Mouse (Mus musculus): ENCODE measurements around the gene Faap24. TPM values are rescaled to one million over a fixed set of nuclear protein-coding genes. Genes with fewer than 3 reads are reported as not detected.

Faap24 gene
- polyA plus RNA-seq, 1 experiment from 2014 or later = 26.2 TPM

- Histone ChIP-seq H3K27ac (ENCODE audit: low read depth, low read length) (no peak overlapping the region), H3K4me1 (ENCODE audit: control insufficient read depth, insufficient read depth, low read length) (no peaks in the 10 kb centered on the region), H3K9ac (ENCODE audit: low read length) (no peak overlapping the region), H3K9me3 (ENCODE audit: control insufficient read depth, low read length) (no peaks in the 10 kb centered on the region), H3K4me2 (no peak overlapping the region), H3K36me3 (ENCODE audit: control insufficient read depth, insufficient read depth, low read length) (no peaks in the 10 kb centered on the region), H3K4me3 (ENCODE audit: low read depth, low read length) (no peak overlapping the region), H3K27me3 (ENCODE audit: control insufficient read depth, insufficient read depth, low read length) (no peaks in the 10 kb centered on the region)
- DNase-seq (ENCODE audit: low spot score, missing footprints) (no peak), ATAC-seq (ENCODE audit: low FRiP score) (no peak)
- WGBS = 95% methylated on average over 5 of the region's 5 CpGs
These were observed 41.2 kb downstream of the Faap24 start for GRCm38 (mm10) chr7:35355303-35355872.

GRCm38 (mm10) chr7:35353306-35353705, 43.3 kb downstream of the Faap24 start:
- no peaks in the 10 kb centered on the region for H3K9me3 ChIP-seq (ENCODE audit: control insufficient read depth, low read length)
- DNase-seq (ENCODE audit: low spot score, missing footprints) = no peak
- ATAC-seq (ENCODE audit: low FRiP score) = no peak
- no peaks in the 10 kb centered on the region for H3K27me3 ChIP-seq (ENCODE audit: control insufficient read depth, insufficient read depth, low read length)
- no peak overlapping the region for H3K27ac ChIP-seq (ENCODE audit: low read depth, low read length)
- no peaks in the 10 kb centered on the region for H3K36me3 ChIP-seq (ENCODE audit: control insufficient read depth, insufficient read depth, low read length)
- no peaks in the 10 kb centered on the region for H3K4me1 ChIP-seq (ENCODE audit: control insufficient read depth, insufficient read depth, low read length)
- H3K9ac ChIP-seq (ENCODE audit: low read length) = no peak overlapping the region
- 91% methylated on average over 15 of the region's 15 CpGs for WGBS
- no peak overlapping the region for H3K4me3 ChIP-seq (ENCODE audit: low read depth, low read length)
- H3K4me2 ChIP-seq = no peak overlapping the region

- no peak for ATAC-seq (ENCODE audit: low FRiP score)
- no peaks in the 10 kb centered on the region for H3K9me3 ChIP-seq (ENCODE audit: control insufficient read depth, low read length)
- H3K27ac ChIP-seq (ENCODE audit: low read depth, low read length) = no peak overlapping the region
- no peaks in the 10 kb centered on the region for H3K36me3 ChIP-seq (ENCODE audit: control insufficient read depth, insufficient read depth, low read length)
- H3K9ac ChIP-seq (ENCODE audit: low read length) = no peak overlapping the region
- H3K27me3 ChIP-seq (ENCODE audit: control insufficient read depth, insufficient read depth, low read length) = no peaks in the 10 kb centered on the region
- DNase-seq (ENCODE audit: low spot score, missing footprints) = no peak
- WGBS = 92% methylated on average over 3 of the region's 3 CpGs
- H3K4me2 ChIP-seq = no peak overlapping the region
- H3K4me1 ChIP-seq (ENCODE audit: control insufficient read depth, insufficient read depth, low read length) = no peaks in the 10 kb centered on the region
- no peak overlapping the region for H3K4me3 ChIP-seq (ENCODE audit: low read depth, low read length)
These were observed 45.5 kb downstream of the Faap24 start for GRCm38 (mm10) chr7:35351155-35351554.

- DNase-seq (ENCODE audit: low spot score, missing footprints) (no peak), ATAC-seq (ENCODE audit: low FRiP score) (no peak)
- Histone ChIP-seq H3K27me3 (ENCODE audit: control insufficient read depth, insufficient read depth, low read length) (no peaks in the 10 kb centered on the region), H3K9me3 (ENCODE audit: control insufficient read depth, low read length) (no peaks in the 10 kb centered on the region), H3K9ac (ENCODE audit: low read length) (no peak overlapping the region), H3K4me1 (ENCODE audit: control insufficient read depth, insufficient read depth, low read length) (no peaks in the 10 kb centered on the region), H3K4me2 (no peak overlapping the region), H3K36me3 (ENCODE audit: control insufficient read depth, insufficient read depth, low read length) (no peaks in the 10 kb centered on the region), H3K27ac (ENCODE audit: low read depth, low read length) (no peak overlapping the region), H3K4me3 (ENCODE audit: low read depth, low read length) (no peak overlapping the region)
- 90% methylated on average over 8 of the region's 8 CpGs for WGBS
These were observed 46.6 kb downstream of the Faap24 start for GRCm38 (mm10) chr7:35349886-35350684.

GRCm38 (mm10) chr7:35349022-35349421, 47.6 kb downstream of the Faap24 start:
- ATAC-seq (ENCODE audit: low FRiP score) (no peak), DNase-seq (ENCODE audit: low spot score, missing footprints) (no peak)
- H3K4me3 ChIP-seq (ENCODE audit: low read depth, low read length) = no peak overlapping the region
- no peaks in the 10 kb centered on the region for H3K9me3 ChIP-seq (ENCODE audit: control insufficient read depth, low read length)
- 85% methylated on average over 4 of the region's 4 CpGs for WGBS
- no peaks in the 10 kb centered on the region for H3K36me3 ChIP-seq (ENCODE audit: control insufficient read depth, insufficient read depth, low read length)
- H3K27me3 ChIP-seq (ENCODE audit: control insufficient read depth, insufficient read depth, low read length) = no peaks in the 10 kb centered on the region
- no peak overlapping the region for H3K4me2 ChIP-seq
- H3K27ac ChIP-seq (ENCODE audit: low read depth, low read length) = no peak overlapping the region
- H3K9ac ChIP-seq (ENCODE audit: low read length) = no peak overlapping the region
- no peaks in the 10 kb centered on the region for H3K4me1 ChIP-seq (ENCODE audit: control insufficient read depth, insufficient read depth, low read length)

- no peaks in the 10 kb centered on the region for H3K36me3 ChIP-seq (ENCODE audit: control insufficient read depth, insufficient read depth, low read length)
- ATAC-seq (ENCODE audit: low FRiP score) (no peak), DNase-seq (ENCODE audit: low spot score, missing footprints) (no peak)
- H3K4me1 ChIP-seq (ENCODE audit: control insufficient read depth, insufficient read depth, low read length) = no peaks in the 10 kb centered on the region
- no peak overlapping the region for H3K9ac ChIP-seq (ENCODE audit: low read length)
- H3K27me3 ChIP-seq (ENCODE audit: control insufficient read depth, insufficient read depth, low read length) = no peaks in the 10 kb centered on the region
- H3K27ac ChIP-seq (ENCODE audit: low read depth, low read length) = no peak overlapping the region
- no peak overlapping the region for H3K4me2 ChIP-seq
- no peaks in the 10 kb centered on the region for H3K9me3 ChIP-seq (ENCODE audit: control insufficient read depth, low read length)
- WGBS = 81% methylated on average over 17 of the region's 18 CpGs
- H3K4me3 ChIP-seq (ENCODE audit: low read depth, low read length) = no peak overlapping the region
These were observed 48.5 kb downstream of the Faap24 start for GRCm38 (mm10) chr7:35347918-35348700.

GRCm38 (mm10) chr7:35344785-35345330, 51.8 kb downstream of the Faap24 start:
- ATAC-seq (ENCODE audit: low FRiP score) = no peak
- DNase-seq (ENCODE audit: low spot score, missing footprints) = no peak
- H3K4me1 ChIP-seq (ENCODE audit: control insufficient read depth, insufficient read depth, low read length) = no peaks in the 10 kb centered on the region; the same call in 1 of the 2 replicates
- no peaks in the 10 kb centered on the region for H3K9me3 ChIP-seq (ENCODE audit: control insufficient read depth, low read length)
- H3K9ac ChIP-seq (ENCODE audit: low read length) = no peak overlapping the region
- no peak overlapping the region for H3K27ac ChIP-seq (ENCODE audit: low read depth, low read length)
- 93% methylated on average over 5 of the region's 5 CpGs for WGBS
- no peaks in the 10 kb centered on the region for H3K27me3 ChIP-seq (ENCODE audit: control insufficient read depth, insufficient read depth, low read length)
- H3K4me3 ChIP-seq (ENCODE audit: low read depth, low read length) = no peak overlapping the region
- no peak overlapping the region for H3K4me2 ChIP-seq
- no peaks in the 10 kb centered on the region for H3K36me3 ChIP-seq (ENCODE audit: control insufficient read depth, insufficient read depth, low read length)

- WGBS = 73% methylated on average over 4 of the region's 4 CpGs
- no peak for DNase-seq (ENCODE audit: low spot score, missing footprints)
- Histone ChIP-seq H3K27me3 (ENCODE audit: control insufficient read depth, insufficient read depth, low read length) (no peaks in the 10 kb centered on the region), H3K4me1 (ENCODE audit: control insufficient read depth, insufficient read depth, low read length) (no peaks in the 10 kb centered on the region; the same call in 1 of the 2 replicates), H3K27ac (ENCODE audit: low read depth, low read length) (no peak overlapping the region), H3K36me3 (ENCODE audit: control insufficient read depth, insufficient read depth, low read length) (no peaks in the 10 kb centered on the region), H3K4me3 (ENCODE audit: low read depth, low read length) (no peak overlapping the region), H3K4me2 (no peak overlapping the region), H3K9me3 (ENCODE audit: control insufficient read depth, low read length) (no peaks in the 10 kb centered on the region), H3K9ac (ENCODE audit: low read length) (no peak overlapping the region)
- ATAC-seq (ENCODE audit: low FRiP score) = no peak
These were observed 54.1 kb downstream of the Faap24 start for GRCm38 (mm10) chr7:35342498-35342897.

Measured in midbrain, embryonic 11.5 days (tissue).